Mouse (Mus musculus) urinary bladder, adult 18-20 months (tissue): Measurements from ENCODE around the gene Srms.

Source experiments
- DNase-seq, 2 experiments: peaks; one replicate each; pipeline ENCODE4 v3.0.0; 2022; ENCODE audit warnings: low spot score in 2 of 2, mixed read lengths in 2 of 2

Srms gene

GRCm38 (mm10) chr2:181166469-181166868 lies 46.5 kb downstream of the Srms start:
- no peak for DNase-seq

- DNase-seq = no peak
These were observed 52.2 kb downstream of the Srms start for GRCm38 (mm10) chr2:181160821-181161220.

DNA sequence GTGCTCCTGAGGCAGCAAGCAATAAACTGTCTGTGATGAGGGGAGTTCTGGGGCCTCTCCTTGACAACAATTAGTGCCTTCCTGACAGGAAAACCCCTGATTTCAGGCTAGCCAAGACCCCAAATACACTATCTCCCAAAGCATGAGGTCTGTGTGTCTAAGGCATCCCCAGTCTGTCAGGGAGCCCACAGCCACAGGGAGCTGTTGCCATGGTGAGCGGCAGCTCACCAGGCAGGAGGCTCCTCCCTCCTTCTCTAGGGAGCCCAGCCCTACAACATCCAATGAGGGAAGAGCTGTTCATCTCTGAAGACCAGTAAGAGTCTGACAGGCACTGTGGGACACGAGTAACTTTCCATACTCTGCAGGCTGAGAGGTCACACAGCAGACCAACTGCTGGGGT lies 53.2 kb downstream of the Srms start:
- DNase-seq = no peak

DNA sequence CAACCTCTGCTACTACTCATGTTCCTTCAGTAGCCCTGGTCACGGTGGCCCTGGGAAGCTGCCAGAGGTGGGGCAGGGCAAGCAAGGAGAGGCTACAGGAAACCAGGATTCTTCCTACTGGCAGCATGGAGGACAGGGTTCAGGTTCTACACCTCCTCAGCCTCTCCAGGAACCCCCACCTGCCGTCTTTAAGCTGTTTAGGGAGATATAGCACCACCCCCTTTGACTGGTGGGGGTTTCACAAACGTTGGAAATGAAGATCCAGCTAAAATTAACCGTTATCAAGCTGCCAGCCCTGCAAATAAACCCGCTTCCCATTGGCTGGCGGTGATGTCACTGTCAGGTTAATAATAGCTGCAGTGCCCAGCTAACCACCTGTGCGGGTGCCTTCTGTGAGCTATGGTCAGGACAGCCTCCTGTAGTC lies 53.9 kb downstream of the Srms start:
- DNase-seq = no peak

DNA sequence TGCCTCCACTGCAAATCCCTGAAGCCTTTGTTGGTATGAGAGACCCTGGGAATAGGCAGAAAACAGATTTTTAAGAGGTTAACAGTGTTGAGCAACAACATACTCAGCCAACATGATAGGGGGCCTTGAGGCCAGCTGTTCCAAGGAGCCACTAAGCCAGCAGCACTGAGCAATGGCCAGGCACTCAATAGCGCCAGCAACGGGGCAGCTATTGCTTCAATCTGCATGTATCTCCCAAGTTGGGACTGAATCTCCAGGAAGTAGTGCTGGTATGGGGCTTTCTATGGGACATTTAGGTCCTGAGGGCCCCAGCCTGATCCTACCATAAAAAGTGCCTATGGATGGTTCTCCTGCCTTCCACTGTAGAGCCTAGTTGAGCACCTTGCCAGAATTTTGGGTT lies 54.5 kb downstream of the Srms start:
- DNase-seq = no peak

DNA sequence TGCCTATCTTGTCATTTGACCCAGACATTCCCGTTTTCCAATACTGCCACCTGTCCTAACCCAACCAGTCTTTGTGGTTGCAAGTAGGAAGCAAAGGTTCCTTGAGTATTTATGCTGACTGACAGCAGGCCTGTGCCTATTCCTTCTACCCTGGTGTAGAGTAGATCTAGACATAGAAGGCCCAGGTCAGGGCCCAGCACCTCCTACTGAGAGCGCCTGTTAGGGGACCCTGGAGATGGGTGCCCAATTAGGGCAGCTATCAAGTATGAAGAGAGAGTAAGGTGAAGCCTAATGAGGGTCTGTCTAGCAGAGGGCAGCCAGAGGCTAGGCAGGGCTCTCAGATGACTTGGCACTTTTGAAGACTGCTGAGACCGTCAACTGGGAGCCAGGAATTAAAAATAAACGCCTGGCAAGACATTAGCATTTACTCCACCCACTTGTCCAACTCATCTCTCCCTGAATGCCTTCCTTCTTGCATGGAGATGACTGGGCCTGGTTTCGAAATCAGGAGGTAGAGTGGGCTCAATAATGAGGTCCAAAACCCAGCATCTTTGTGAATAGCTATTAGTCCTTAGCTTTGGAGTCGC lies 55.2 kb downstream of the Srms start:
- DNase-seq = no peak

DNA sequence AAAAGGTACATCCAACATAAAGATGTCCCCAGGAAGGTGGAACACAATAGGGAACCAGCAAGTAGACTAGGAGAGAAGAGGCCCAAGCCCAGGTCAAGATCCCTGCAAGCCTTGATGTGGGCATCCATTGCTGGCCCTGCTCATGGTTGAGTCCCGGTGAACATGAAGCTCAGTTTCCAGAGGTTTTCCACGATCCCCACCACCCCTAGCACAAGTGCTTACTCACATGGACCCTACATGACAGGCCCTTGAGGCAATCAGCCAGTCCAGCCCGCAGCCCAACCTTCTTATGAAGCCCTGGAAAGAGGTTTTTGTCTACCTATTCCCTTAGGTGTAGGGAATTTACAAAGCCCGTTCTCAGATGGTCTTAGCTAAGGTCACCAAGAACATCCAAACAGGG lies 55.8 kb downstream of the Srms start:
- DNase-seq = no peak

- DNase-seq = no peak
These were observed 56.5 kb downstream of the Srms start, which contains the start of gene Eef1a2 for GRCm38 (mm10) chr2:181156248-181157121. Eef1a2 (minus strand) TSS chr2:181157014.

DNA sequence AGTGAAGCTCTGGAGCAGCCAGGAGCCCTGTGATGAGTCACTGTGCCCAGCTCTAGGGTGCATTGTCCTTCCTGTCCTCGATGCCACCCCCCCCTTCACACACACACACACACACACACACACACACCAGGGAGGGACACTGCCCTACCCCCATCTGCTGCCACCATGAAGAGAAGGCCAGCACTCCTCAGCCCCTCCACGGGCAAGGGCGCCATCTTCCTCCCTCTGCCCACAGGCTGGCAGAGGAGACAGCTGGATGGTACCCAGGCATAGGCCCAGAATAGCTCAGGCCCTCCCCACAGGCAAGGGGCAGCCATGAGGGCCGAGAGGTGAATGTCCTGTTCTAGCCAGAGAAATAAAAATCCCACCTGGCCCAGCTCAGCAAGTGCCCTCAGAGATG lies 57.2 kb downstream of the Srms start:
- DNase-seq = no peak
